Mouse (Mus musculus): Measurements from ENCODE around the gene Adssl1.

Gene Adssl1

GRCm38 (mm10) chr12:112626455-112626854 lies 6.6 kb downstream of the Adssl1 start:
- no peak for DNase-seq

- no peak for DNase-seq
Observed at GRCm38 (mm10) chr12:112627097-112627881, 7.4 kb downstream of the Adssl1 start.

GRCm38 (mm10) chr12:112628197-112628596 lies 8.4 kb downstream of the Adssl1 start:
- no peak for DNase-seq

GRCm38 (mm10) chr12:112628928-112629721 lies 9.3 kb downstream of the Adssl1 start:
- peak in 1 of 2 experiments; percentile 43 for DNase-seq

- DNase-seq = no peak
Observed at GRCm38 (mm10) chr12:112630029-112630428, 10.2 kb downstream of the Adssl1 start.

GRCm38 (mm10) chr12:112630796-112631195 lies 11.0 kb downstream of the Adssl1 start:
- no peak for DNase-seq

GRCm38 (mm10) chr12:112631472-112631871 lies 11.6 kb downstream of the Adssl1 start:
- DNase-seq = no peak

GRCm38 (mm10) chr12:112632084-112632777 lies 12.4 kb downstream of the Adssl1 start:
- DNase-seq = no peak

- no peak for DNase-seq
Observed at GRCm38 (mm10) chr12:112632907-112633306, 13.1 kb downstream of the Adssl1 start.

- no peak for DNase-seq
Observed at GRCm38 (mm10) chr12:112633686-112634085, 13.8 kb downstream of the Adssl1 start.

GRCm38 (mm10) chr12:112639526-112639925 lies 19.7 kb downstream of the Adssl1 start:
- DNase-seq = no peak

- no peak for DNase-seq
Observed at GRCm38 (mm10) chr12:112643126-112643525, 23.3 kb downstream of the Adssl1 start.

- peak; percentile 99 to 100 for DNase-seq
Observed at GRCm38 (mm10) chr12:112644180-112644854, 24.5 kb downstream of the Adssl1 start, which contains the start of gene Siva1. Siva1 (plus strand) TSS chr12:112644679.

GRCm38 (mm10) chr12:112644855-112645506 lies 25.1 kb downstream of the Adssl1 start:
- DNase-seq = peak in 1 of 2 experiments; percentile 84

GRCm38 (mm10) chr12:112646139-112646538 lies 26.3 kb downstream of the Adssl1 start:
- no peak for DNase-seq

- DNase-seq = no peak
Observed at GRCm38 (mm10) chr12:112648081-112648480, 28.2 kb downstream of the Adssl1 start.

GRCm38 (mm10) chr12:112651778-112652439 lies 32.1 kb downstream of the Adssl1 start:
- no peak for DNase-seq

GRCm38 (mm10) chr12:112653157-112653824 lies 33.4 kb downstream of the Adssl1 start:
- peak; percentile 94 to 96 for DNase-seq

GRCm38 (mm10) chr12:112654076-112654475 lies 34.2 kb downstream of the Adssl1 start:
- no peak for DNase-seq

- peak; percentile 77 to 88 for DNase-seq
Observed at GRCm38 (mm10) chr12:112658619-112659018, 38.8 kb downstream of the Adssl1 start.

GRCm38 (mm10) chr12:112659109-112659508 lies 39.3 kb downstream of the Adssl1 start:
- peak; percentile 83 to 89 for DNase-seq

All from cerebellum, postnatal 25 days (tissue).